Mouse (Mus musculus) CH12.LX (cell line): ENCODE measurements around the gene Atp6v1fnb.

Experiments used
- BHLHE40 ChIP-seq: IDR thresholded peaks from 2 replicates; pipeline ENCODE4 v1.6.1; 2011; ENCODE audit warnings: mild to moderate bottlenecking, low read depth, low read length, improper control_type of control experiment
- CTCF ChIP-seq, 2 experiments: IDR thresholded peaks in 1 of 2; conservative IDR thresholded peaks in 1 of 2; 2 replicates each; pipeline ENCODE4 v1.5.1; 2011 to 2012; ENCODE audit warnings: low read depth in 2 of 2, low read length in 2 of 2, improper control_type of control experiment in 1 of 2, inconsistent platforms in 1 of 2, mild to moderate bottlenecking in 1 of 2, moderate library complexity in 1 of 2
- EP300 ChIP-seq: IDR thresholded peaks from 2 replicates; pipeline ENCODE4 v1.6.1; 2011; ENCODE audit warnings: low read length, improper control_type of control experiment
- ETS1 ChIP-seq: conservative IDR thresholded peaks from 2 replicates; pipeline ENCODE4 v1.6.1; 2012; ENCODE audit warnings: low read depth, mild to moderate bottlenecking, inconsistent platforms, low read length, improper control_type of control experiment, moderate library complexity
- GABPA ChIP-seq: IDR thresholded peaks from 2 replicates; pipeline ENCODE4 v1.6.1; 2012; ENCODE audit warnings: low read depth, low read length, improper control_type of control experiment, inconsistent platforms; ENCODE audit not compliant: insufficient replicate concordance
- MYC ChIP-seq: IDR thresholded peaks from 2 replicates; pipeline ENCODE4 v1.6.1; 2011; ENCODE audit warnings: low read depth, mild to moderate bottlenecking, improper control_type of control experiment, low read length
- POLR2A ChIP-seq: IDR thresholded peaks from 2 replicates; pipeline ENCODE4 v1.6.1; 2011; ENCODE audit warnings: low read depth, mild to moderate bottlenecking, improper control_type of control experiment, low read length
- RCOR1 ChIP-seq: conservative IDR thresholded peaks from 2 replicates; pipeline ENCODE4 v1.6.1; 2012; ENCODE audit warnings: low read depth, mild to moderate bottlenecking, inconsistent platforms, low read length, improper control_type of control experiment
- TCF12 ChIP-seq: IDR thresholded peaks from 2 replicates; pipeline ENCODE4 v1.6.1; 2014; ENCODE audit warnings: low read depth, mild to moderate bottlenecking, inconsistent platforms, low read length, improper control_type of control experiment
- UBTF ChIP-seq: IDR thresholded peaks from 2 replicates; pipeline ENCODE4 v1.6.1; 2012; ENCODE audit warnings: low read depth, mild to moderate bottlenecking, inconsistent platforms, low read length, improper control_type of control experiment, moderate library complexity
- USF1 ChIP-seq: IDR thresholded peaks from 2 replicates; pipeline ENCODE4 v1.6.1; 2014; ENCODE audit warnings: low read depth, mild to moderate bottlenecking, inconsistent platforms, low read length, improper control_type of control experiment
- USF2 ChIP-seq: conservative IDR thresholded peaks from 2 replicates; pipeline ENCODE4 v1.6.1; 2011; ENCODE audit warnings: low read depth, low read length, improper control_type of control experiment
- ZNF384 ChIP-seq: IDR thresholded peaks from 2 replicates; pipeline ENCODE4 v1.6.1; 2012; ENCODE audit warnings: low read depth, low read length, improper control_type of control experiment, inconsistent platforms

DNA sequence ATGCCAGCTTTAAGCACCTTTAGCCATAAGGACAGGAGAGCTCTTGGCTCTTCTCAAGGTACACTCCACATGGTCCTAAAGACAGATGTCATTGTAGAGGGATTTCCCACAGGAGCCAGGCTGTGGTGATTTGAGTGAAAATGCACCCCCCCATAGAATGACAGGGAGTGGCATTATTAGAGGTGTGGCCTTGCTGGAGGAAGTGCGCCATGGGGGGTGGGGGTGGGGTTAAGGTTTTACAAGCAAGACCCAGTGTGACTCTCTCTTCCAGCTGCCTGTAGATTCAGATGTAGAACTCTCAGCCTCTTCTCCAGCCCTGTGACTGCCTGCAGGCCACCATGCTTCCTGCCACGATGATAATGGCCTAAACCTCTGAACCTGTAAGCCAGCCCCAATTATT is 14.7 kb downstream of the Atp6v1fnb start:
- TF ChIP-seq MYC (no peak), CTCF (conservative IDR thresholded peaks at IDR 0.05 in 1 of 2, IDR thresholded peaks at IDR 0.05 in 1 of 2; ENCODE audit: low read depth in 2 of 2, low read length in 2 of 2) (no peak), TCF12 (no peak), RCOR1 (no peak), ZNF384 (no peak), POLR2A (0 out of 2 replicates have a peak, but pooled peaks have one; percentile 21), GABPA (no peak), BHLHE40 (no peak), ETS1 (no peak), UBTF (no peak), EP300 (no peak), USF1 (no peak), USF2 (no peak)
